Mouse (Mus musculus) lung, postnatal 0 days (tissue): ENCODE measurements at regions not wholly inside any gene's neighbourhood (a gene's known extent, or its start where the extent isn't known, plus 50 kb on each side); places are given as distances from the start of the nearest gene placed in this dataset.

ENCODE experiments used
- CTCF ChIP-seq: IDR thresholded peaks from 2 replicates; pipeline ENCODE4 v1.5.1; 2016; ENCODE audit warnings: antibody characterized with exemption, mild to moderate bottlenecking
- EP300 ChIP-seq: IDR thresholded peaks from 2 replicates; pipeline ENCODE4 v1.6.1; 2016; ENCODE audit warnings: antibody characterized with exemption, mild to moderate bottlenecking, control low read depth

- TF ChIP-seq EP300 (no peak), CTCF (no peak)
These were observed 136.9 kb upstream of the Kcnab2 start for GRCm38 (mm10) chr4:152614356-152615100.
